ENCODE assay signal across 11 mouse cellular contexts in genomic region chr6:19015868-19016267, GRCm38 (mm10).
DNase-seq lines count a peak whose midpoint lies in the region; ATAC-seq and TF ChIP-seq lines count a peak whose summit lies in the region.
"Had no signal": no experiment of that assay in that cellular context is flagged by ENCODE, and none has a peak within 500 bp of the region (broad histone marks: within the 10 kb centered on the region; RNA-seq: fewer than 3 reads in every experiment).

No protein-coding gene starts in this region.

- intact Hi-C loops in left cerebral cortex, postnatal 4 days (cut with DNase I): no loop called here
- intact Hi-C loops in gastrocnemius, adult 2 months (cut with DNase I): no loop called here

- no peak overlapping the region for H3K4me3 ChIP-seq in intestine, embryonic 16.5 days (ENCODE audit: low read length)
- no peak overlapping the region for H3K4me3 ChIP-seq in intestine, embryonic 15.5 days (replicated peaks)
- no peak overlapping the region for H3K4me3 ChIP-seq in gastrocnemius, adult 2 months
- H3K4me3 ChIP-seq: limb, embryonic 10.5 days; myocyte had no signal

- DNase-seq in ES-CJ7 (ENCODE audit: low read depth, low spot score) (peak; percentile 24), liver (no peak)
- DNase-seq in cerebellum, postnatal 10 days: peak; percentile 45 to 56
- DNase-seq in left cerebral cortex, postnatal 4 days: peak; percentile 1
- no peak for DNase-seq in heart, adult 18-20 months
- no peak for DNase-seq in gastrocnemius, adult 2 months
- DNase-seq: kidney, adult 11 months had no signal

- H3K27ac ChIP-seq in intestine, embryonic 16.5 days (ENCODE audit: low read length): no peak overlapping the region
- no peak overlapping the region for H3K27ac ChIP-seq in intestine, embryonic 15.5 days
- H3K27ac ChIP-seq in gastrocnemius, adult 2 months: no peak overlapping the region
- H3K27ac ChIP-seq: limb, embryonic 10.5 days had no signal

- H3K36me3 ChIP-seq in intestine, embryonic 16.5 days (ENCODE audit: control insufficient read depth, insufficient read depth, low read length): no peaks in the 10 kb centered on the region
- no peaks in the 10 kb centered on the region for H3K36me3 ChIP-seq in intestine, embryonic 15.5 days
- H3K36me3 ChIP-seq: limb, embryonic 10.5 days had no signal

- no peaks in the 10 kb centered on the region for H3K4me1 ChIP-seq in intestine, embryonic 16.5 days (ENCODE audit: control insufficient read depth, insufficient read depth, low read length)
- no peaks in the 10 kb centered on the region for H3K4me1 ChIP-seq in intestine, embryonic 15.5 days (replicated peaks)
- H3K4me1 ChIP-seq: limb, embryonic 10.5 days had no signal

- no peak overlapping the region for H3K4me2 ChIP-seq in intestine, embryonic 16.5 days (ENCODE audit: low read depth, low read length)
- H3K4me2 ChIP-seq in intestine, embryonic 15.5 days (replicated peaks): no peak overlapping the region

- H3K9ac ChIP-seq in intestine, embryonic 16.5 days (ENCODE audit: low read depth, low read length): no peak overlapping the region
- H3K9ac ChIP-seq in intestine, embryonic 15.5 days: no peak overlapping the region

- ATAC-seq in intestine, embryonic 16.5 days: peak; percentile 23; the same call in 1 of the 2 replicates
- ATAC-seq in intestine, embryonic 15.5 days: no peak

- WGBS in intestine, embryonic 16.5 days: 88% methylated on average over 1 of the region's 1 CpGs
- 94% methylated on average over 1 of the region's 1 CpGs for WGBS in intestine, embryonic 15.5 days

- no peak for TF ChIP-seq CTCF in gastrocnemius, adult 2 months (IDR thresholded peaks at IDR 0.05)

- H3K27me3 ChIP-seq in intestine, embryonic 16.5 days (replicated peaks; ENCODE audit: control insufficient read depth, insufficient read depth, low read length): no peaks in the 10 kb centered on the region
- H3K27me3 ChIP-seq in intestine, embryonic 15.5 days (replicated peaks): no peaks in the 10 kb centered on the region

- H3K9me3 ChIP-seq in intestine, embryonic 16.5 days (ENCODE audit: control insufficient read depth, low read length): no peaks in the 10 kb centered on the region
- no peaks in the 10 kb centered on the region for H3K9me3 ChIP-seq in intestine, embryonic 15.5 days
- H3K9me3 ChIP-seq: limb, embryonic 10.5 days had no signal

Comparison
In these comparisons a context has a peak if more than half of its experiments do, and no peak if none do; other contexts are left out.
1. DNase-seq: peak in ES-CJ7 (single experiment), cerebellum, postnatal 10 days (2 of 2) and left cerebral cortex, postnatal 4 days (single experiment); none in liver (single experiment), heart, adult 18-20 months (0 of 2) and gastrocnemius, adult 2 months (single experiment).